In the genomic region with DNA sequence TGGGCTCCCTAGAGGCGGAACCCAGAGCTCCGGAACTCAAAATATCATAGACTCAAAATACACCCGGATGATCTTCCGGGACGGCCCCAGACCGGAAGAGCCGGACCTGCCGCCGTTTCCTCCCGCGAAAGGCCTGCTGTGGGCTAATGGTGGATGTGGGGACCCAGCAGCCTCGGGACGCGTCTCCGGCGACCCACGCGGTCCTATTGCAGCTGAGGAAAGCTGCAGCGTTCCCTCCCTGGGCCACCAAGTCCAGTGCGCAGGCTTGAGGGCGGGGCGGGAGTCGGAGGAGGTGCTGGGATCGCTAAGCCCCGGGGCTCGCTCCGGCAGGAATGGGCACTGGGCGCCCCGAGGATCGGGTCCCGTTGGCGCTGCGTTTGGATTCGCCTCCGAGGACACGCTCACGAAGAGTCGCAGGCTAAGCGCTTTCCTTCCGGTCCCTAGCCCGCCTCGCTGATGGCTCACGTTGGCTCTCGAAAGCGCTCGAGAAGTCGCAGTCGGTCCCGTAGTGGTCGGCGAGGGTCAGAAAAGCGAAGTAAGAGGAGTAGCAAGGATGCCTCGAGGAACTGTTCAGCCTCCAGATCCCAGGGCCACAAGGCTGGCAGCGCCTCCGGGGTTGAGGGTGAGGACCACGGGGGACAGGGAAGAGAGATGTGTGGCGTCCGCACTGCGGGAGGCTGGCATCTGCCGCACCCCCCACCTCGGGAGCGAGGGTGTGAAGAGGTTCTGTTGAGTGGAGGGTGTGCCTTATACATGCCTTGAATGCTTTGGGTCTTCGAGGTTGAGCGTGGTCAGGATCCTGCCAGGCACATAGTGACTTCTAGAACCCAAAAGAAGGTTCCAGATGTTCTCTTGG, we compare ENCODE assay signal across 8 mouse cellular contexts. TPM values are rescaled to one million over a fixed set of nuclear protein-coding genes. Genes with fewer than 3 reads are reported as not detected.
DNase-seq lines count a peak whose midpoint lies in the region; ATAC-seq lines count a peak whose summit lies in the region.

A gene (plus strand): TSS at position 100 of the 856 bp plus-strand sequence.

- peaks cover 7% of the 10 kb centered on the region for H3K36me3 ChIP-seq in hindbrain, embryonic 11.5 days (ENCODE audit: control insufficient read depth, insufficient read depth, low read length)

- peak within 1 kb of the TSS; percentile 92 for H3K4me3 ChIP-seq in hindbrain, embryonic 11.5 days (ENCODE audit: low read depth, low read length)

- H3K4me1 ChIP-seq in hindbrain, embryonic 11.5 days (replicated peaks; ENCODE audit: control insufficient read depth, insufficient read depth, low read length): peaks cover 14% of the 10 kb centered on the region

- peak within 1 kb of the TSS; percentile 95 for H3K9ac ChIP-seq in hindbrain, embryonic 11.5 days (ENCODE audit: low read depth, low read length)

- peak; percentile 20; the same call in 1 of the 2 replicates for ATAC-seq in hindbrain, embryonic 11.5 days (ENCODE audit: low FRiP score)

- H3K27me3 ChIP-seq in hindbrain, embryonic 11.5 days (ENCODE audit: control insufficient read depth, insufficient read depth, low read length): no peaks in the 10 kb centered on the region

- peak; percentile 84 for DNase-seq in Muller cell, postnatal 12 days (ENCODE audit: inconsistent ontology term)
- DNase-seq in cerebellum, adult 9-10 months: peak; percentile 76
- DNase-seq in frontal cortex, adult 2 months (ENCODE audit: extremely low spot score in 1 of 2, low spot score in 1 of 2): peak in 1 of 2 experiments; percentile 86
- DNase-seq in hindbrain, embryonic 11.5 days (ENCODE audit: low spot score): peak; percentile 85
- peak; percentile 80 to 86 for DNase-seq in layer of hippocampus, postnatal 25 days (ENCODE audit: extremely low spot score in 1 of 2, low spot score in 1 of 2)
- DNase-seq in lung, postnatal 25 days (ENCODE audit: low spot score): peak; percentile 65
- DNase-seq in retina, embryonic 14.5 days (ENCODE audit: low spot score): peak; percentile 85
- DNase-seq in thymus, postnatal 36 days: peak; percentile 76 to 80

- 2% methylated on average over 64 of the region's 64 CpGs for WGBS in hindbrain, embryonic 11.5 days

- H3K27ac ChIP-seq in hindbrain, embryonic 11.5 days (ENCODE audit: low read depth, low read length): peak within 1 kb of the TSS; percentile 76

- H3K9me3 ChIP-seq in hindbrain, embryonic 11.5 days (ENCODE audit: control insufficient read depth, low read length): no peaks in the 10 kb centered on the region

- peak within 1 kb of the TSS; percentile 96 for H3K4me2 ChIP-seq in hindbrain, embryonic 11.5 days (replicated peaks; ENCODE audit: low read depth, low read length)

RNA-seq across cellular contexts. Expression of the gene that starts here (rescaled TPM):
- polyA plus RNA-seq in frontal cortex, adult 2 months (2012; rRNA removed): 82.8 and 83.4 TPM in 2 replicates
- polyA plus RNA-seq in hindbrain, embryonic 11.5 days (2014; fragmentation: Nextera tagmentation; extraction: Ambion mirVana): 80.8 and 91.5 TPM in 2 replicates
- 10 to 100 TPM; 44.9 to 45.8 TPM for total RNA-seq in layer of hippocampus, postnatal 25 days (2021)
